Mouse (Mus musculus): ENCODE results near the gene Stat5a. TPM values are rescaled to one million over a fixed set of nuclear protein-coding genes. Genes with fewer than 3 reads are reported as not detected.

Gene Stat5a
- total RNA-seq, 2 experiments from 2014 or later: 4.4 to 5.1 TPM

GRCm38 (mm10) chr11:100833466-100833865 lies 25.7 kb upstream of the Stat5a start:
- no peak for DNase-seq (ENCODE audit: low spot score in 2 of 2)

GRCm38 (mm10) chr11:100836923-100837702 lies 22.0 kb upstream of the Stat5a start:
- DNase-seq (ENCODE audit: low spot score in 2 of 2): no peak

GRCm38 (mm10) chr11:100838894-100839293 lies 20.3 kb upstream of the Stat5a start:
- no peak for DNase-seq (ENCODE audit: low spot score in 2 of 2)

- DNase-seq (ENCODE audit: low spot score in 2 of 2): no peak
These were observed 19.6 kb upstream of the Stat5a start for GRCm38 (mm10) chr11:100839523-100839922.

- DNase-seq (ENCODE audit: low spot score in 2 of 2): no peak
These were observed 18.3 kb upstream of the Stat5a start for GRCm38 (mm10) chr11:100840866-100841265.

GRCm38 (mm10) chr11:100842025-100842424 lies 17.1 kb upstream of the Stat5a start:
- DNase-seq (ENCODE audit: low spot score in 2 of 2): no peak

- no peak for DNase-seq (ENCODE audit: low spot score in 2 of 2)
These were observed 16.0 kb upstream of the Stat5a start for GRCm38 (mm10) chr11:100843070-100843669.

- DNase-seq (ENCODE audit: low spot score in 2 of 2): no peak
These were observed 15.0 kb upstream of the Stat5a start for GRCm38 (mm10) chr11:100844121-100844520.

- DNase-seq (ENCODE audit: low spot score in 2 of 2): no peak
These were observed 13.4 kb upstream of the Stat5a start for GRCm38 (mm10) chr11:100845793-100846192.

- no peak for DNase-seq (ENCODE audit: low spot score in 2 of 2)
These were observed 11.6 kb upstream of the Stat5a start for GRCm38 (mm10) chr11:100847572-100847971.

GRCm38 (mm10) chr11:100848080-100848479 lies 11.1 kb upstream of the Stat5a start:
- DNase-seq (ENCODE audit: low spot score in 2 of 2): no peak

GRCm38 (mm10) chr11:100848789-100849379 lies 10.3 kb upstream of the Stat5a start:
- DNase-seq (ENCODE audit: low spot score in 2 of 2): no peak

GRCm38 (mm10) chr11:100849456-100850037 lies 9.6 kb upstream of the Stat5a start:
- no peak for DNase-seq (ENCODE audit: low spot score in 2 of 2)

GRCm38 (mm10) chr11:100850038-100850777 lies 8.9 kb upstream of the Stat5a start, which contains the start of gene Stat5b:
TSS of gene Stat5b (minus strand) at chr11:100850724.
- DNase-seq (ENCODE audit: low spot score in 2 of 2): peak; percentile 38 to 59

GRCm38 (mm10) chr11:100850778-100851528 lies 8.2 kb upstream of the Stat5a start:
- DNase-seq (ENCODE audit: low spot score in 2 of 2): peak in 1 of 2 experiments; percentile 18

- DNase-seq (ENCODE audit: low spot score in 2 of 2): no peak
These were observed 7.1 kb upstream of the Stat5a start for GRCm38 (mm10) chr11:100852088-100852487.

GRCm38 (mm10) chr11:100853018-100853417 lies 6.1 kb upstream of the Stat5a start:
- no peak for DNase-seq (ENCODE audit: low spot score in 2 of 2)

GRCm38 (mm10) chr11:100854268-100854667 lies 4.9 kb upstream of the Stat5a start:
- DNase-seq (ENCODE audit: low spot score in 2 of 2): no peak

GRCm38 (mm10) chr11:100855178-100855577 lies 4.0 kb upstream of the Stat5a start:
- DNase-seq (ENCODE audit: low spot score in 2 of 2): no peak

- peak in 1 of 2 experiments; percentile 10 for DNase-seq (ENCODE audit: low spot score in 2 of 2)
These were observed 1.2 kb upstream of the Stat5a start for GRCm38 (mm10) chr11:100857960-100858359.
